Mouse (Mus musculus): ENCODE measurements at regions not wholly inside any gene's neighbourhood (a gene's known extent, or its start where the extent isn't known, plus 50 kb on each side); places are given as distances from the start of the nearest gene placed in this dataset.

DNA sequence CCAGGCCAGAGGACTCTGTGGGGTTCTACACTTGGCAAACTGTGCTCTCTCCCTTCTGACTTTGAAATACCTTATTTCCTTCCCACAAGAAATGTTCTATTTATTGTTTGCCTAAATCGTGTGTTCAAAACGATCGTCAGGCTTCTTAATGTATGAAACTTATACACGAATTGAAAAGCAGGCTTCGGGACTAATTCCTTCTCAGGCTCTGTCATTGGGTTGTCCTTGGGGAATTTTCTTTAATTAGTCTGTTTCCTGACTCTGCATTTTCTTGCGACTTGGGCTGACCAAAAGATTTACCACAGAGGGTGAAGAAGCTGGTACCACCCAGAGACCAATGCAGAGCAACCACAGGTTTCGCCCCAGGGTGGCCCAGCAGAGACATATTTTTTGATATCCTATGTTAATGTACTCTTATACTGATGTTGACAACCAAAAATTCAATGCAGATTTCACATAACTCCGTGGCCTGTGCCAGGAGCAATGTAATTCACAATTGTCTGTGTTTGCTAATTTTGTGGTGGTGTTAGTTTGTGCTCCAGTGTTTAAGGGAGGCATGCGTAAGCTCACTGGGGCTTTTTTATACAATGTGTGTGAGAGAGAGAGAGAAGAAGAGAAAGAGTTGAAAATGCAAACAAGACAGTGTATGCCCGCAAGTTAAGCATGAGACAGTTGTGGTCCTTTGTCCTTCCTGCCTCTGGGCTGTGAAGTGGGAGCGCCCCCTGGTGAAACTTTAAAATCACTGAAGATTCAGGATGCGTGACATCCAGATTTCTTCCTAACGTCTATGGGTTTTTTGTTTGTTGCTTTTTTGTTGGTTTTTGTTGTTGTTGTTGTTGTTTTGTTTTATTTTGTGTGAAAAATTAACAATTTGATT is 452.7 kb downstream of the Sox2 start:
- peak; percentile 22 for DNase-seq (ENCODE audit: low spot score)

- DNase-seq (ENCODE audit: low spot score), result no peak
Observed at GRCm38 (mm10) chr3:35104884-35105283, 454.7 kb downstream of the Sox2 start.

GRCm38 (mm10) chr3:35106097-35106496 is 455.9 kb downstream of the Sox2 start:
- no peak for DNase-seq (ENCODE audit: low spot score)

- DNase-seq (ENCODE audit: low spot score), result no peak
Observed at GRCm38 (mm10) chr3:35133477-35133876, 483.3 kb downstream of the Sox2 start.

DNA sequence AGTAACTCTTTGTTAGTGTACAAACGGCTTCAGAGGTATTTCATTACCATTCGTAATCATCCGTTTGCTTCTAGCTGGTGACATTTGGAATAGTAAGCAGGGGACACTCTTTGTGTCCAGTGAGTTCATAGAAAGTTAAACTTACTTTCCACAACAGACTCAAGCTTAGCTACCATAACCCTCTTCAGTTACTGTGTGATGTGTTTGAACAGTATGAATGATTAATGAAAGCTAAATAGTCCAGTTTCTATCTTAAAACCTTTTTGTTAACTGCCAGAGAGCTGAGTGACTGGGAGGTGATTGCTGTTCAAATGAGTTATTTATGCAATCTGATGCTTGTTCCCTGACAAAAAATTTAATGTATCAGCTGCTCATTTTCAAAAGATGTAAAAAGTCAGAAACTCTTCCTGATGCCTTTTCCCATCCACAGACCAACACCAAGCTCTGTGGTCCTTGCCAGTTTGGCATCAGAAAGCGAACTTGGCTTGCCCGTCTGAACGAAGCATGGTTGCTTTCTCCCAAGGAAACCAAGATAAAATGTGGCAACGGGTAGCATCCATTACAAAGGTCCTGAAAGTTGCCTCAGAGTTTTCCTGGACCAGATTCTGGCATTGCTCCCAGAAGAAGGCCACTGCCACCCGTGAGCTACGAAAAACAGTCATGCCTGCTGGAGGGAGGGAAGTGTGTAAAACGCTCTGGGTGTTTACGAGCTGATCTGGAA is 491.5 kb downstream of the Sox2 start:
- no peak for DNase-seq (ENCODE audit: low spot score)

DNA sequence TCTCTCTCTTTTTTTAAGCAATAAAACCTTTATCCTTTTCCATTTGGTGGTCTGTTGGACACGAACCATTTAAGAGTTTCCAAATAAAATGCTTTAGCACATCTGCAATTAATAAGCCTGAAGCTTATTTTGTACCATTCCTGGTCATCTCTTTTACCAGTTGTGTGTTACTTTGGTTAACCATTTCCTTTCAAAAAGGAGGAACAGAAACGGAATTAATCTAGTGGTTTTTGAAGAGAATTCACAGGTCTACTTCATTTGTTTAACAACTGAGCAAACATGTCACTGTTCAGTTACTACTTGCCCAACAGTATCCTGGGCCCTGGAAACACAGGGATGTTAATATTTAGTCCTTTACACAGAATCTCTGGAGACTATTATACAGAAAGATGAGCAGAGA is 492.5 kb downstream of the Sox2 start:
- no peak for DNase-seq (ENCODE audit: low spot score)

DNA sequence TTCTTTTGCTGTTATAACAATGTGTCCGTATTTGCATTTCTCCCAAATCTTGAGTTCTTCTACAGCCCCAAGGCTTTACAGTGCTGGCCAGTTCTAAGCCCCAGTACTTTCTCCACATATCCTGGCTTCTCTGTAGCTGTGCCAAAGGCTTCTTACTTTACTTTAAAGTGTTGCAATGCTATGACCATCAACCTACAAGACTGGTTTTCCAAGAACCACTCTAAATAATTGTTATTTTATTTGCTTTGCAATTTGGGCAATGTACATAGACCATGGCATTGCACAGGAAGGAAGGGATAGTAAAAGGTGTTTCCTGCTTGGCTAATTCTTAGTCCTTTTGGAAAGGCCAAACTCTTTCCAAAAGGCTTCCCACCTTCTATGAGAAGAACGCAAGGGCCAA is 495.4 kb downstream of the Sox2 start:
- no peak for DNase-seq (ENCODE audit: low spot score)

GRCm38 (mm10) chr3:35146681-35147080 is 496.5 kb downstream of the Sox2 start:
- DNase-seq (ENCODE audit: low spot score), result no peak

DNA sequence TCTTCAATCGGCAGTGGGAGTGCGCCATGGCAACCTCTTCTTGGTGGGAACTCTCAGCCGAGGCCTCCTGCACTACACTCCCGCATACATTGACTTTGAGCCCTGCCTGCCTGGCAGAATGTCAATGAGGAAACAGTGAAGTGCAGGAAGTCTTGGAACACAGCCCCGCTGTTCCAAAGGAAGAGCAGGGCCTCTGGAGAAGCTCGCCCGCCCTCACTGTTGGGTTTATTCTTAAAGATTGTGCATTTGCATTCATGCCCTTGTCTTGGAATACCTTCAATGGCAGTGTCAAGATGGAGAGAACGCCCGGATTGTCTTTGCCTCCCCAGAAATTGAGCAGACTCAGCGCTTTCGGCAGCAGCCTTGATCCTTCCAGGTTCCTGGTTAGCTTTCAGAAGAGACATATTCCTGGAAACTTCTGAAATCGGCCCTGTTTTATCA is 499.1 kb downstream of the Sox2 start:
- no peak for DNase-seq (ENCODE audit: low spot score)

- no peak for DNase-seq (ENCODE audit: low spot score)
Observed at GRCm38 (mm10) chr3:35152191-35152590, 502.0 kb downstream of the Sox2 start.

DNA sequence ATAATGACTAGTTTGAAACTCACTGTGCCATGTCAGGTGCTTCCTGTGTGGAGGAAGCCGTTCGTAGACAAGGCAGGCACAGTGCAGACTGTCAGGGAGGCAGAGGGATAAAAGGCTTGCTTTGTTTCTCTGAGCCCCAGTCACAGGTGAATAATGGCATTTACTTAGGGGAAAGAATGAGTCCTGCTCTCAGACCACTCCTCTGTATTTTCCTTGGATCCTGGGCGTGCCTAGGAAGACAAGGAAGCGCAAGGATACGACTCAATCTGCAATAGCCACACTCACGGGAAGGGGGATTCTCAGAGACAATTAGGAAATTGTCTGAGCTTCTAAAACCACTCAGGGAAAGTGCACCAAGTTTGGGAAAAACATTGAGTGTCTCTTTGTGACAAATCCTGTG is 504.1 kb downstream of the Sox2 start:
- no peak for DNase-seq (ENCODE audit: low spot score)

- no peak for DNase-seq (ENCODE audit: low spot score)
Observed at GRCm38 (mm10) chr3:35168676-35169075, 518.5 kb downstream of the Sox2 start.

DNA sequence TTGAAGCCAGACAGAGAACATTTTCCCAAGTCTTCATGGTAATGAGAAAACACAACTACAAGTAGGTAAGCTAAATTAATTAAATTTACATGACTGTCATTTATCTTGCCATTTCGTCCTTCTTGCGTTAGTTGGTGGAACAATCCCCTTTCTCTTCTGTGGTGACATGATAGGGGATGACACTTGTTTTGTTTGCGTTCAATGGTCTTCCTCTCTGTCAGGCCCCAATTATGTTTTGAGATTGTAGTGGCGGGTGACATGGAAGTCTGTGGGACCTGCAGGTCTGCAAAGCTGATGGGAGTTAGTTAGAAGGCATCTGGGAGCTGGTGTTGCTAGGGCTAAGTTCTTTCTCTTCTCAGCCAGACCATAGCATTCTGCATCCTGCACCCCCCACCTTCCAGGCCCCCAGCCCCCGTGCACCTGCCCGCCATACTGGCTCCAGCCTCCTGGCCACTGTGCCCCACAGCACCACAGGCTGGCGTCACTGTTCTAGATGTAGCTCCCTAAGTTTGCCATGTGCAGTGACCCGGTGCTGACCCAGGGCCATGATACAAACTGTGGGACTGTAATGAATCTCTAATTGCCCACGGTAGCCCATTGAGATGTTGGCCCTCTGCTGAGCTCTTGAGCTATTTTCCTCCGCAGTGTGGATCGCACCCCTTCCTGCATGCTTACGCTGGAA is 528.7 kb downstream of the Sox2 start:
- DNase-seq (ENCODE audit: low spot score), result no peak

GRCm38 (mm10) chr3:35208526-35208925 is 545.4 kb upstream of the Atp11b start:
- DNase-seq (ENCODE audit: low spot score), result no peak

DNA sequence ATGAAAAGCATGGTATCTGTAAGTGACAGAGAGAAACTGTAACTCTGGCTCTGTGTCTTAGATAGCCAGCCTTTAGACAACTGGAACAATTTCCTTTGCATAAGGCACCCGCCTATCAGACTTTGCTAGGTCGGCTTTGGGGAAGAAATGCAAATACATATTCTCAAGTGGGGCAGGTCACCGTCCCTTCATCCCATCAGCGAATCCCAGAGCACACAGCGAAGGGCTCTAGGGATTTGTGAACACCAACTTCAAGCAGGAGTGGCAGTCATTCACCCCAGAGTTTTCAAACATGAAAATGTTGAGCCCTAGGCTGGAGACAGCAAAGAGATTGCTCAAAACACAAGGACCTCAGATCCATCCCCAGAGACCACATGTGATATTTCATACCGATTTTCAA is 534.5 kb upstream of the Atp11b start:
- DNase-seq (ENCODE audit: low spot score), result no peak

- DNase-seq (ENCODE audit: low spot score), result no peak
Observed at GRCm38 (mm10) chr3:35221183-35221582, 532.7 kb upstream of the Atp11b start.

DNA sequence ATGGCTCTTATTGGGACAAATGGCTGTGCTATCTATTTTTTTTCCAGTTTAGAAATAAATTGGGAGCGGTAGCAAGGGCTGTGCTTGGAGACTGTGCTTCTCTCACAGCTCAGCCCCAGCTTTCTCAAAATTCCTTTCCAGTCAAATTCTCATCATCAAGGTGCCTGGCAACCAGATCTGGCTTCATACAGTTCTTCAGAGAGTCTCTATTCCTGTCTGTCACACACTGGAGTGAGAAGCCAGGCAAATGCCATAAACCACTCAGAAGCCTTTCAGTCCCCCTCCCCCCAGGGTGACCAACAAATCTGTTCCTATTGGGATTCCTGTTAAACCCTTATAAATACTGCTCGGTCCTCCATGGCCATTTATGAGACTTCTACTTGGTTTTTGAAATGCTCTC is 531.7 kb upstream of the Atp11b start:
- DNase-seq (ENCODE audit: low spot score), result no peak

- peak; percentile 4 for DNase-seq (ENCODE audit: low spot score)
Observed at GRCm38 (mm10) chr3:35225051-35225701, 528.7 kb upstream of the Atp11b start.

DNA sequence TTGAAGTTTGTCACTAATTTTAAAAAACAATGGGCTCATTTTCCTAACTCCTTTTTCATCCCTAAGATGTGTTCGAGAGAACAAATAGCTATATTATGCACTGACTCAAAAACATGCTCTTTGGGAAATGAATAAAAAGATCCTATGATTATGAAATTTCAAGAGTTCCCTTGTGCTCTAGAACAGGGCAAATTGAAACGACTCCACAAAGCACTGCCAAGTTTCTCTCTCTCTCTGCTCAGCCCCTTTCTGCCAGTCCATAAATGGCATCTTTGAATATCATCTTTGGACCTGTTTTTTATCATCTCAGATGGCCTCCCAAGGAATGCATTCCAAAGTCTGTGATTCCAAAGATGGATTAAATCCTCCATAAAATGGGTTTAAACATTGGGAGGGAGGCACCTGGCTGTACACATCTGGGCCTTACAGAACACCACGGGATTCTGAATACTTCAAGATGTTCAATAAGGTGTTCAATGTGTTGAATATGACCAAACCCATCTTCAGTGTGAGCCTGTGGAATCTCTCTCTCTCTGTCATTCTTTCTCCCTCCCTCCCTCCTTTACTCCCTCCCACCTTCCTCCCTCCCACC is 528.0 kb upstream of the Atp11b start:
- no peak for DNase-seq (ENCODE audit: low spot score)

DNA sequence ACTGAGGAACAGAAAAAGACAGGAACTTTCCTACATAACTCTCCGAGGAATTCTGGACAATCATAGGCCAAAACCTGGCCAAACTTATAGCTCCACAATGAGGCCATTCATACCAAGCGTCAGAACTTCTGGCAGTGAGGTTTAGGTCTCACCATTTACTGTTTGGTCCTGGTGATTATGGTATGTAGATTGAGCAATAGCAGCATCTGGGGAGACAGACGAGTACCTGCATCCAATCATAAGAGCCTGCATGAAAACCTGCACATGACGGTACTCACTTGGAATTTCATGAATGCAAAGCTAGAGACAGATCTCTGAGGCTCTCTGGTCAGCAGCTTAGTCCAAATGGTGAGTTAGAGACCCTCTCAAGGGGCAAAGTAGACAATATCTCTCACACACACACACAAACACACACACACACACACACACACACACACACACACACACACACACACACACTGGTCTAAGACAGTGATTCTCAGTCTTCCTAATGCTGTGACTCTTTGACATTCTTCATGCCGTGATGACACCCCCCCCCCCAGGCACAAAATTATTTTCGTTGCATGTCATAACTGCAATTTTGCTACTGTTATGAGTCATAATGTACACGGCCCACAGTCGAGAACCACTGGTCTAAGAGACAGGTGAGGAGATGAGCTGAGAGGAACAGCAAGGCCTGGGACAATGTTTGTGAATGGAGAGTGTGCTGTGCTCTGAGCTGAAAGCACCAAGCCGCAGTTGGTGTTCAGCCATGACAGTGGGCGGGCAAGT is 522.6 kb upstream of the Atp11b start:
- no peak for DNase-seq (ENCODE audit: low spot score)

GRCm38 (mm10) chr3:35232487-35232886 is 521.4 kb upstream of the Atp11b start:
- no peak for DNase-seq (ENCODE audit: low spot score)
